Mouse (Mus musculus) c-Kit-negative CD71-positive TER-119-positive erythroid progenitor cells, embryonic 14.5 days (primary cell): ENCODE data around the gene Itpk1.

Source experiments
- DNase-seq: peaks from one replicate; pipeline ENCODE4 v3.0.0-alpha.2; 2013; ENCODE audit warnings: low read depth, low spot score

Itpk1 gene

GRCm38 (mm10) chr12:102554721-102555516 lies 149.8 kb downstream of the Itpk1 start, which contains the start of gene Chga:
Gene Chga (plus strand): TSS chr12:102554969.
- DNase-seq: no peak

- DNase-seq: no peak
Measured at GRCm38 (mm10) chr12:102553705-102554275, 150.9 kb downstream of the Itpk1 start.

GRCm38 (mm10) chr12:102552001-102552400 lies 152.7 kb downstream of the Itpk1 start:
- no peak for DNase-seq

GRCm38 (mm10) chr12:102551186-102551585 lies 153.5 kb downstream of the Itpk1 start:
- no peak for DNase-seq

GRCm38 (mm10) chr12:102550529-102550928 lies 154.2 kb downstream of the Itpk1 start:
- peak; percentile 35 for DNase-seq

- no peak for DNase-seq
Measured at GRCm38 (mm10) chr12:102545122-102545521, 159.6 kb downstream of the Itpk1 start.

GRCm38 (mm10) chr12:102541168-102541567 lies 163.6 kb downstream of the Itpk1 start:
- no peak for DNase-seq

GRCm38 (mm10) chr12:102540278-102540677 lies 164.5 kb downstream of the Itpk1 start:
- DNase-seq: no peak

GRCm38 (mm10) chr12:102535796-102536195 lies 168.9 kb downstream of the Itpk1 start:
- no peak for DNase-seq

GRCm38 (mm10) chr12:102527989-102528388 lies 176.7 kb downstream of the Itpk1 start:
- DNase-seq: no peak

GRCm38 (mm10) chr12:102524760-102525159 lies 180.0 kb downstream of the Itpk1 start:
- no peak for DNase-seq

- DNase-seq: no peak
Measured at GRCm38 (mm10) chr12:102524216-102524615, 180.5 kb downstream of the Itpk1 start.

- DNase-seq: no peak
Measured at GRCm38 (mm10) chr12:102521777-102522319, 182.9 kb downstream of the Itpk1 start.

GRCm38 (mm10) chr12:102519929-102520720 lies 184.6 kb downstream of the Itpk1 start:
- DNase-seq: no peak
